Mouse (Mus musculus) spleen, adult 12 weeks (tissue): Measurements from ENCODE around the gene Ppt2.
A peak's percentile ranks its signal among the peaks of the same experiment; 100 is the strongest.

Source experiments
- DNase-seq: peaks from one replicate; pipeline ENCODE4 v3.0.0; 2022; ENCODE audit warnings: low spot score

Gene Ppt2

GRCm38 (mm10) chr17:34639461-34640255 is 11.3 kb upstream of the Ppt2 start:
- DNase-seq = no peak

GRCm38 (mm10) chr17:34637459-34637858 is 9.1 kb upstream of the Ppt2 start:
- DNase-seq = no peak

- no peak for DNase-seq
Observed at GRCm38 (mm10) chr17:34635671-34636070, 7.4 kb upstream of the Ppt2 start.

- DNase-seq = peak; percentile 42
Observed at GRCm38 (mm10) chr17:34632261-34632691, 4.0 kb upstream of the Ppt2 start.

GRCm38 (mm10) chr17:34631647-34632046 is 3.3 kb upstream of the Ppt2 start:
- DNase-seq = no peak

- DNase-seq = no peak
Observed at GRCm38 (mm10) chr17:34630761-34631301, 2.5 kb upstream of the Ppt2 start.

- no peak for DNase-seq
Observed at GRCm38 (mm10) chr17:34629796-34630603, 1.7 kb upstream of the Ppt2 start.

GRCm38 (mm10) chr17:34629221-34629751 is 976 bp upstream of the Ppt2 start, which contains the start of gene Prrt1:
TSS of gene Prrt1 (plus strand) at chr17:34629533.
- DNase-seq = no peak

GRCm38 (mm10) chr17:34628644-34628967 is 296 bp upstream of the Ppt2 start:
- no peak for DNase-seq

- peak; percentile 43 for DNase-seq
Observed at GRCm38 (mm10) chr17:34627093-34627942, 992 bp downstream of the Ppt2 start.

GRCm38 (mm10) chr17:34626773-34627092 is 1.6 kb downstream of the Ppt2 start:
- peak; percentile 25 for DNase-seq

GRCm38 (mm10) chr17:34626062-34626772 is 2.1 kb downstream of the Ppt2 start:
- no peak for DNase-seq

- DNase-seq = no peak
Observed at GRCm38 (mm10) chr17:34624981-34625380, 3.3 kb downstream of the Ppt2 start.

- no peak for DNase-seq
Observed at GRCm38 (mm10) chr17:34623161-34623560, 5.1 kb downstream of the Ppt2 start.

- DNase-seq = no peak
Observed at GRCm38 (mm10) chr17:34621006-34621405, 7.3 kb downstream of the Ppt2 start.

GRCm38 (mm10) chr17:34618999-34619398 is 9.3 kb downstream of the Ppt2 start:
- DNase-seq = peak; percentile 67

- no peak for DNase-seq
Observed at GRCm38 (mm10) chr17:34615871-34616270, 12.4 kb downstream of the Ppt2 start, which contains the start of gene Egfl8. TSS of gene Egfl8 (minus strand) at chr17:34615971.

GRCm38 (mm10) chr17:34613830-34614229 is 14.5 kb downstream of the Ppt2 start:
- DNase-seq = no peak

GRCm38 (mm10) chr17:34613054-34613645 is 15.2 kb downstream of the Ppt2 start:
- DNase-seq = no peak

- no peak for DNase-seq
Observed at GRCm38 (mm10) chr17:34611050-34611449, 17.3 kb downstream of the Ppt2 start.

- DNase-seq = no peak
Observed at GRCm38 (mm10) chr17:34607997-34608396, 20.3 kb downstream of the Ppt2 start.
